Comparison of ENCODE assay signal across 20 mouse cellular contexts in the genomic region with DNA sequence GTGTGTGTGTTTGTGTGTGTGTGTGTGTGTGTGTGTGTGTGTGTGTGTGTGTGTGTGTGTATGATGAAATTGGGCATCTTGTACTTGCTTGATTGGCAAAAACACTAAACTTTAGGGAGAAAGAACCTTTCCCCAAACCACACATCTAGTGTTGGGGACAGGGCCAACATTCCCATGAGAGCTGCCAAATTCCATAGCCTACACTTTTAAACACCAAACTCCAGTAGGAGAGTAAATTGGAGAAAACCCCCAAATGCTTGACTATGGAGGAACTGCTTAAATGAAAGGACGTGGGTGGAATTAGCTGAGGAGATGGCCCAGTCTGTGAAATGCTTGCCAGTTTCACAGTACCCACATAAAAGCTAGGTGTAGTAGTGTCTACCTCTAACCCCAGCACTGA.
A peak's percentile ranks its signal among the peaks of the same experiment; 100 is the strongest.
DNase-seq lines count a peak whose midpoint lies in the region; ATAC-seq and TF ChIP-seq lines count a peak whose summit lies in the region.
"Had no signal": no experiment of that assay in that cellular context is flagged by ENCODE, and none has a peak within 500 bp of the region (broad histone marks: within the 10 kb centered on the region; RNA-seq: fewer than 3 reads in every experiment).

No protein-coding gene starts in this region.

- no peaks in the 10 kb centered on the region for H3K9me3 ChIP-seq in lung, embryonic 14.5 days (ENCODE audit: low read depth, low read length)
- H3K9me3 ChIP-seq: embryonic facial prominence, embryonic 10.5 days; embryonic facial prominence, embryonic 12.5 days; forebrain, embryonic 13.5 days; forebrain, embryonic 15.5 days had no signal

- WGBS in lung, embryonic 14.5 days, result 67% methylated on average over 1 of the region's 1 CpGs

- DNase-seq in lung, embryonic 14.5 days, result peak; percentile 17
- no peak for DNase-seq in lung, postnatal 14 days
- peak; percentile 15 for DNase-seq in brain, adult 2 months (ENCODE audit: low read depth, low spot score)
- no peak for DNase-seq in spleen, adult 18-20 months
- no peak for DNase-seq in ovary, adult 18-20 months (ENCODE audit: low spot score)
- DNase-seq: adrenal gland, adult 8-10 months; adrenal gland, postnatal 14 days; adrenal gland, postnatal 36 days; cerebellum, adult 11-12 months; cerebellum, adult 2 months; cerebellum, adult 9-10 months; cerebellum, postnatal 10 days; cerebellum, postnatal 25 days; forebrain, postnatal 0 days had no signal

- H3K36me3 ChIP-seq in lung, embryonic 14.5 days (ENCODE audit: insufficient read depth), result no peaks in the 10 kb centered on the region
- H3K36me3 ChIP-seq: embryonic facial prominence, embryonic 10.5 days; embryonic facial prominence, embryonic 12.5 days; forebrain, embryonic 15.5 days had no signal

- H3K4me3 ChIP-seq in lung, embryonic 14.5 days (ENCODE audit: low read depth, low read length), result no peak overlapping the region
- H3K4me3 ChIP-seq: embryonic facial prominence, embryonic 10.5 days; embryonic facial prominence, embryonic 12.5 days; forebrain, embryonic 13.5 days; forebrain, embryonic 15.5 days had no signal

- H3K27me3 ChIP-seq in lung, embryonic 14.5 days (ENCODE audit: insufficient read depth, low read length), result no peaks in the 10 kb centered on the region
- H3K27me3 ChIP-seq: embryonic facial prominence, embryonic 12.5 days; forebrain, embryonic 13.5 days; forebrain, embryonic 15.5 days had no signal

- H3K27ac ChIP-seq in lung, embryonic 14.5 days (ENCODE audit: low read depth), result no peak overlapping the region
- H3K27ac ChIP-seq: embryonic facial prominence, embryonic 10.5 days; embryonic facial prominence, embryonic 12.5 days; forebrain, embryonic 13.5 days; forebrain, embryonic 15.5 days had no signal

- H3K9ac ChIP-seq in lung, embryonic 14.5 days, result no peak overlapping the region
- H3K9ac ChIP-seq: embryonic facial prominence, embryonic 12.5 days; forebrain, embryonic 13.5 days; forebrain, embryonic 15.5 days; forebrain, postnatal 0 days had no signal

- no peak for TF ChIP-seq CTCF in lung, embryonic 14.5 days (IDR thresholded peaks at IDR 0.05; ENCODE audit: low read depth)

- no peak overlapping the region for H3K4me2 ChIP-seq in lung, embryonic 14.5 days
- H3K4me2 ChIP-seq: embryonic facial prominence, embryonic 12.5 days; forebrain, embryonic 13.5 days; forebrain, embryonic 15.5 days had no signal

- ATAC-seq in lung, embryonic 14.5 days (ENCODE audit: insufficient read depth), result no peak
- ATAC-seq: activated CD4-positive, CD25-positive, alpha-beta regulatory T cell, adult 4 months; forebrain, embryonic 13.5 days; forebrain, embryonic 15.5 days; forebrain, postnatal 0 days; Patski had no signal

- no peaks in the 10 kb centered on the region for H3K4me1 ChIP-seq in lung, embryonic 14.5 days (ENCODE audit: insufficient read depth)
- H3K4me1 ChIP-seq: embryonic facial prominence, embryonic 12.5 days had no signal

Comparison
In these comparisons a context has a peak if more than half of its experiments do, and no peak if none do; other contexts are left out.
1. DNase-seq: peak in lung, embryonic 14.5 days (single experiment) and brain, adult 2 months (single experiment); none in lung, postnatal 14 days (single experiment), spleen, adult 18-20 months (0 of 2) and ovary, adult 18-20 months (single experiment).